Mouse (Mus musculus): Measurements from ENCODE around the gene Secisbp2. TPM values are rescaled to one million over a fixed set of nuclear protein-coding genes. Genes with fewer than 3 reads are reported as not detected.
"Not testable (repeated sequence)": the region's sequence is repeated elsewhere in the genome, so short reads cannot be mapped to it uniquely, and the experiment has no call there.

Gene Secisbp2
- total RNA-seq (2021), result 10 to 100 TPM; 16.8 to 18.0 TPM
- long read RNA-seq, transcript Secisbp2-201 (17 exons, 3,328 nt), result major isoform, 10 of 16 reads
- long read RNA-seq, partial matches to known transcripts, result 1 of 16 reads
- long read RNA-seq, other reads (novel, unspliced or antisense), result 5 of 16 reads

DNA sequence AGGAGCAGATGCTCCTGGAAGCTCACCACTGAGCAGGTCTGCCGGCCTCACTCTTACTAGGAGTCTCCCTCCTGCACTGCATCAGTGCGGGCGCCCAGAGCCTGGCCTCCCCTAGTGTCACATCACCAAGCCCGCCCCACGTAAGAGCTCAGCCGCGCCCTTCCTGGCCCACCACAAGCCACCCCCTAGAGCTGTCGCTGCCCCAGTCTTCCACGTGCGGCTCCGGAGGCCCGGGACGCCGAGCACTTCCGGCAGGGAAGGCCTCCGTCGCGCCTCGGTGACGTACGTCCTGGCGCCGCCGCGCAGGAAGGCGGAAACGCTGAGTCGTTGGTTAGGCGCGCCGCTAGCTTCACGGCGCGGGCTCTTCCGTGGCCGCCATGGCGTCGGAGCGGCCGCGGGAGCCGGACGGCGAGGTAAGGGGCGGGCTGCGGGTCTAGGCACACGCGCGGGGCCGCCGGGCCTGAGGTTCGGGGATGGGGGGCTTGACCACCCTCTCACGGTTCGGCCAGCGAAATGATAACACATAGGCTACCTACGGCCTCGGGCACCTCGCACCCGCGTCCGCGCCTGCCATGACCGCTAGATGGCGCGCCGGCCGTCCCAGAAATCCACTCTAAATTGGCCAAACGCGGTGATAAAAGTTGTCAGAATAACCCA is at the start of gene Secisbp2:
Gene Secisbp2, plus strand, starts transcription at position 290 of the 657 bp plus-strand sequence.
- peak; percentile 95 for DNase-seq (ENCODE audit: low spot score in 2 of 2)

DNA sequence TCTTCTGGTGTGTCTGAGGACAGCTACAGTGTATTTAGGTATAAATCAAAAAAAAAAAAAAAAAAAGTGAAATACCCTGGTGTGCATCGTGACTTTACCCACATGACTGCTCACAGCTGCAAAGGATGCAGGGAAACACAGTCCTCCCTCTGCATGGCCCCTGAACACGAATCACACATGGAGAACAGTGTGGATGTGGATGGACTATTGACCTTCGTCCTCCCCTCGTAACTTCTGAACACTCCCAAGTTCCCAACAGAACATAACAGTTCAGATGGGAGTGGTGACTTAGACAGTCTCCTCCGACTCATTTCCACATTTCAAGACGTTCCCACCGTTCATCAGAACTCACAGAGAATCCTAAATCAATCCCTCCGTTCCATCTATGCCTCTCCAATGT is 48.7 kb upstream of the Secisbp2 start:
- DNase-seq (ENCODE audit: low spot score in 2 of 2), result no peak

DNA sequence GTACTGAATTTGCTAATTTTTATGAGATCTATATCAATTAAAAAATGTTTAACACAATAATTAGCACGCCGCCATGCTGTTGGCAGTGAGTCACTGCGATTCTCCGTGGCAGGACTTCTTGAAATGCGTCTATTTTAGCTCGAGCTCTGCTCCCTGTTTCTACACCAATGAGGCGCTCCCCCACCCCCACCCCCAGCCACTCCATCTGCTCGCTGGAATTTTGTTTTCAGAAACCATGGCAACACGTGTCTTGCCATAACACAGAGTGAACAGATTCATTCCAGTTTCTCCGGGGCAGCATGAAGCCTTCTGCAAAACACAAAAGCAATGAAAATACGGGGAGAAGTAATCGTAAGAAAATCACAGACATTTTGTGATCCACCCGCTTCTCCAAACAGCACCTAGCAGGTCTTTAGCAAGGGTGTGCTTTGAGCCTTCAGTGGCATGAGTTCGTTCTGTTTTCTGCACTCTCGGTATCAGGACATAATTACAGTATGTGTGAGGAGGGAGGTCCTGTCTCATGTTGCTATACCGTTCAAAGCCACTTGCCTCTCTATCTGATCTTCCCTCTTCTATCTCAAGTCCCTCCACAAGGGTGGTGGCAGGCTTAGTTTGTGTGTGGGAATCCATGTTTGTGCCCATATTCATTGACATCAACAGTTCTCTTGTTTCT is 48.1 kb upstream of the Secisbp2 start:
- DNase-seq (ENCODE audit: low spot score in 2 of 2), result peak; percentile 34 to 49

DNA sequence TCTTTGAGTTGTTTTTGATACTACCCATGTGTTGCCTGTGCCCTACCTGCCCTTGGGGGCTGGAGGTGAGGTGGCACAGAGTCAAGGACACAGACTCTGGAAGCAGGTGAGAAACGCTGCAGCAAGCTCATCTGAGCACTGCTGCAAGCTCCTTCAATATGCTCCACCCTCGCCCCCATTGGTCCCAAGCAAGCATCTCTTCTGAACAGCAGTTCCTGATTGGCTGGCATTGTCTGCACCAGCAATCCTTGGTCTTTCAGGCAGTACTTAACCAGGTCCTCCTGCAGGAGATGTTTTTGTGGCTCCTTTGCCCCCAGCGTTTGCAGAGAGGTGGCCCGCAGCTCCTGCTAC is 47.6 kb upstream of the Secisbp2 start:
- peak; percentile 22 to 51 for DNase-seq (ENCODE audit: low spot score in 2 of 2)

DNA sequence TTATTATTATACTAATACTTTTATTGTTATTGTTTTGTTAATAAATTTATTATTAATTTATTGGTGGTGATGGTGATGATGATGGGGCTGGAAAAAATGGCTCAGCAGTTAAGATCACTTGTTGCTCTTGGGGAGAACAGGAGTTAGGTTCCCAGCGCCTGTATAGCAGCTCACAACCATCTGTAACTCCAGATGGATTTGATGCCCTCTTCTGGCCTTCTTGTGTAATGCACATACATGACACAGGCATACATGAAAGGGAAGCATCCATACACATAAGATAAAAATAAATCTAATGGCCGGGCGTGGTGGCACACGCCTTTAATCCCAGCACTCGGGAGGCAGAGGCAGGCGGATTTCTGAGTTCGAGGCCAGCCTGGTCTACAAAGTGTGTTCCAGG is 42.3 kb upstream of the Secisbp2 start:
- DNase-seq (ENCODE audit: low spot score in 2 of 2), result no peak

DNA sequence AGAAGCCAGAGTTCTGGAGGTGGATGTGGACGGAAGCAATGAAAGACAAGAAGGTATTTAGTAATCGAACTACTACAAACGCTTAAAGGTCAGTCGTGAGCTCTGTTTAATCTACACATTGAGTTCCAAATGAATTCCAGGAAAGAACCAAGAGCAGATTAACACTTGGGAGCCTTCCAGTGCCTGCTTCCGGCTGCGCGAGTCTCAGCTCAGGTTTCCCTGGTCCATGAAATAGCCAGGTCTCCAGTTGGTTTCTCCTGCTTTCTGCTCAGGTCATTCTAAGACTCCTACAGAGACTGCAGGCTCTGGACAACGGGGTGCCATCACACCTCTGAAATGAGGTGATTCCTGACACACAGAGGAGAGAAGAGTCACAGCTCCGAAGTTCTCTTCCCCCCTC is 40.4 kb upstream of the Secisbp2 start:
- no peak for DNase-seq (ENCODE audit: low spot score in 2 of 2)

DNA sequence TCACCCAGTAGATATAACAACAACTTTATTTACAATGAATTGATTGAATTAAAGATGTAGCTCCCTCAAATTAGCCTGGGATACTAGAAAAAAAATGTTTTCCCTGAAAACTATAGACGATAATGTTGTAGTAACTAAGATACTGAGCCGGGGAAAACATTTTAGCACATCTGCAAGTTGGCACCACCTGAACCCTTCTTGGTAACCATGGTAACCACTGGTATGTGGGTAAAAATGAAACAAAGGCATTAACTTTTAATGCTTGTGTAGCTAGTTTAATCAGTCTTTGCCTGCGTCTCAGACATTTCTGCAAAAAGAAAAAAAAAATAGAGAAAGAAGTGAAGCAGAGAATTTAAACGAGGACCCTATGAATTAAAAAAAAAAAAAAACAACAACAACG is 40.0 kb upstream of the Secisbp2 start:
- no peak for DNase-seq (ENCODE audit: low spot score in 2 of 2)

DNA sequence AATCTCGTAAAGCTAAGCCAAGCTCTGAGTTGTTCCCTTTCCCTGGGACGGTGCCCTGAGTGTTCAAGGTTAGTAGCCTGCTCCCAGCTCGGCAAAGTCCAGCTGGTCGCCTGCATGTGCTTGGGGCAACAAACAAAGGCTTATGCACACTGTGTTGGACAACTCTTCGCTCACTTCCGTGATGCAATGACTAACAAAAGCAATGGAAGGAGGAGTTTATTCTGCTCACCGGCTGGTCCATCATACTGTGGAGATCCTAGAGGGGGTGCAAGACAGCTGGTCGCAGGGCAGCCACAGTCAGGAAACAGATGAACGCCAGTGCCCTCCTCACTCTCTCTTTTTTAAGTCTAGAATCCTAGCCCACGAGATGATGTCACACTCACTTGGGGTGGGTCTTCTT is 35.7 kb upstream of the Secisbp2 start:
- no peak for DNase-seq (ENCODE audit: low spot score in 2 of 2)

DNA sequence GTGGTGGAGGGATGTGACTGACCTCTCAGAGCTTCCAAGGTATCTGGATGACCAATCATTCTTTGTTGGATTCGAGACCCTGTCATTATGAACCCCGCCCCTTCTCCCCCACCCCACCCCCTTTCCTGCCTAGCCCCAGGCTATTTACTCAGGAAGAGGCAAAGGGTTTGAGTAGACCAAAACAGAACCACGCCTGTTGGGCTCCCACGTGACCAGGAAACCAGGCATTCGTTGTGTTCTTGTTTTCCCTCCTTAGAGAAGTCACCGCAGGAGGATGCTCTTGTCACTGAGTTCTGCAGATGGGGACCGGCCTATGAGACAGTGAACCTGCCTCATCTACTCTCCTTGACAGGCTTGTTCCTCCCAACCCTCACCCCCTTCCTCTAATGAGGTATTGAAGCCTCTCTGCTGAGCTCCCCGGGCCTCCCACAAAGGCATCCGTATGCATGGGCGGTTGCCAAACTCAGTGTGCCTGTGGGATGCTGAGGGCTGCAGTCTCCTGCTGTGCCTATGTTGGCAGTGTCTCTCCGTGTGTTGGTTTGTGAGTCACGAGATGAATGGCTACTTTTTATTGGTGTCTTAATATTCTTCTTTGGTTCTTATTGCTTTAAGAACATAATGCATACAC is 35.0 kb upstream of the Secisbp2 start:
- DNase-seq (ENCODE audit: low spot score in 2 of 2), result peak; percentile 71 to 74

DNA sequence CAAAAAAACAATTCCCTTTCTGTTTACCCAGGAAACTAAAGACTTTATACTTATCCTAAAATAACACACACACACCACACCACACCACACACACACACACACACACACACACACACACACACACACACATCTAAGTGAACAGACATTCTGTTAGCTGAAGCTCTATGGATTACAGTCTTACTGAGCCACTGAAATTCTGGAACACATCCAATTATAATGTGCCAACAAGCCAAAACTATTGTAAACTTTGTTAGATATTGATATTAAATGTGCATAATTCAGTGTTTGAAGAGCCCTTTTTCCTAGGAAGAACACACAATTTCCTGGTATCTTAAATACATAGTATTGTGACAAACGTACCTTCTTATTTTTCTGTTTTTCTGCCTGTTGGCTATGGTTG is 34.2 kb upstream of the Secisbp2 start:
- no peak for DNase-seq (ENCODE audit: low spot score in 2 of 2)

DNA sequence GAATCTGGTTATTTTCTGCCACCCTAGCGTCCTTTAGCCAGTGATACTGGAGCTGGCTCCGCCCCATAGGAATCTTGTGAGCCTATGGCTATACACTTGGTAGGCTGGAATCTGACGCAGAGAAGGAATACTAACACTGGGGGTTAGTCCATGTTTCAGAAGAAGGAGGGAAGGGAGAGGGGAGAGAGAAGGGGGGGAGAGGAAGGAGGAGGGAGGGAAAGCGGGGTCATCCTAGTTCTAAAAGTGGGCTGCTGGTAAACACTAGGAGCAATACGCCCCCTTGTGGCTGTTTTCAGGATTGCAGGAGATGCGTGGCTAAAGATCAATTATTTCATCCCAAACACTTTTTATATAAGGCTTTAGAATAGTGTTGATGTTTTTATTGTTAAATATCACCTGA is 33.6 kb upstream of the Secisbp2 start:
- DNase-seq (ENCODE audit: low spot score in 2 of 2), result peak; percentile 81 to 86

DNA sequence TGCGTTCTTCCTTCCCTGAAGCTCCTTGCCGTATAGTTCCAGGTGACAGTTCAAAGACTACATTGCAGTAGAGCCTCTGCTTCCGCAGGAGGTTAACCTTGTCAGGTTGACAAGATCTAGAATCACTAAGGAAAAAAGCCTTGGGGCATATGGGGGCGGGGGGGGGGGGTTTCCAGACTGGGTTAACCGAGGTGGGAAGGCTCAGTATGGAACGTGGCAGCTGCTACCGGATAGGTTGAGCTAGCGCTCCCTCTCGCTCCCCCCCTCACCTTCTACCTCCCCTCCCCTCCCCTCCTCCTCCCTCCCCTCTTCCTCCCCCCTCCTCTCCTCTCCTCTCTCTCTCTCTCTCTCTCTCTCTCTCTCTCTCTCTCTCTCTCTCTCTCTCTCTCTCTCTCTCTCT is 32.9 kb upstream of the Secisbp2 start:
- no peak for DNase-seq (ENCODE audit: low spot score in 2 of 2)

DNA sequence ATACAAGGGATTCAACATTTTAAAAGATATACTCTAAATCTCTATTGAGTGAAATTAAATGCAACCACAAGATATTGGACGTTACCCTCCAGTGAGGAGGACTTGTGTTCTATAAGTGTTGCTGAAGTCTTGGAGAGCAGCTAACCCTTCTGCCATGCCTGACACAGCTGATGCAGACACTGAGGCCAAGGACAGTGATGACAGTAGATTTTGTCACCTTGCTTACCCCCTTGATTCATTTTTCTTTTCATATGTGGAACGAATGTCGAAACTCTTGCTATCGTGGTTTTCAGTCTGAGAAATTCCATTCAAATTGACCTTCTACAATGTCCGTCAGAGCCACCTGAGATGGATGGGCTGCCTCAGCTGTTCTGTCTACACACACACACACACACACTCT is 28.9 kb upstream of the Secisbp2 start:
- DNase-seq (ENCODE audit: low spot score in 2 of 2), result no peak

DNA sequence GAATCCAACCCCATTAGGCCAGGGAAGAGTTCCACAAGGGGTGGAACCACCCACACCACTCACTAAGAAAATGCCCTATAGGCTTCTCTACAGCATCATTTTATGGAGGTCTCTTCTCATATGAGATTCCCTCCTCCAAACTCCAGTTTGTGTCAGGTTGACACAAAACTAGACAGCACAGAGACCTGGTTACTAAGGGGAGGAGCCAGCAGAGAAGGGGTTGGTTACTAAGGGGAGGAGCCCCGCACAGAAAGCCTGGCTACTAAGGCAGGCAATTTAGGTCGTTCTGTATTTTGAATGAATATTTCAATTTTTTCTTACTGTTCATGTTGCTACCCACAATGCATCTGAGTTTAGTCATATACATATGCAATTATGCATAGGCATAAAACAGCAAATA is 27.8 kb upstream of the Secisbp2 start:
- DNase-seq (ENCODE audit: low spot score in 2 of 2), result no peak

DNA sequence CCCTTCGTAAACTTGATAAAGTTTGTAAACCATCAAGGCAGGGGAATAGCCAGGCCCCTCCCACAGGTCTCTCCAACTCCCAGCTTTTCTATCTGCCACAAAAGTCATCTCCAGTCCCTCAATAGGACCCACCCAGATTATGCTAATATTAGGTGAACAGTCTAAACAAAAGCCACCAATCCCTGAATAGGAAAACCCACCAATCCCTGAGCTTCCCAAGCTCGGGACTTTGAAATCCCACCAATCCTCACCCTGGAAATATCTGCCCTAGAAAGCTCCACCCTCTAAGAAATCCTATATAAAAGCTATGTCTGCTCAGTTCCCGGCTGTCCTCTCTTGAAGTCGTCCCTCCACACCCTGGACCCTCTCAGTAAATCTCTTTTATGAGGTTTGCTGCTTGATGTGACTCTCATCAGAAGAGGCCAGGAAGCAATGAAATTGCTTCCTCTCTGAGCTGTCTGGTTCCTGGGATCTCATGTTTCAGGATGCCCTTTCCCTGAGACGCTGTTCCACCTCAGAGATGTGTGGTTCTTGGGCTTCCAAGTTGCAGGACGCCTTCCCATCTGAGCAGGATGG is 23.1 kb upstream of the Secisbp2 start:
- DNase-seq (ENCODE audit: low spot score in 2 of 2), result no peak

DNA sequence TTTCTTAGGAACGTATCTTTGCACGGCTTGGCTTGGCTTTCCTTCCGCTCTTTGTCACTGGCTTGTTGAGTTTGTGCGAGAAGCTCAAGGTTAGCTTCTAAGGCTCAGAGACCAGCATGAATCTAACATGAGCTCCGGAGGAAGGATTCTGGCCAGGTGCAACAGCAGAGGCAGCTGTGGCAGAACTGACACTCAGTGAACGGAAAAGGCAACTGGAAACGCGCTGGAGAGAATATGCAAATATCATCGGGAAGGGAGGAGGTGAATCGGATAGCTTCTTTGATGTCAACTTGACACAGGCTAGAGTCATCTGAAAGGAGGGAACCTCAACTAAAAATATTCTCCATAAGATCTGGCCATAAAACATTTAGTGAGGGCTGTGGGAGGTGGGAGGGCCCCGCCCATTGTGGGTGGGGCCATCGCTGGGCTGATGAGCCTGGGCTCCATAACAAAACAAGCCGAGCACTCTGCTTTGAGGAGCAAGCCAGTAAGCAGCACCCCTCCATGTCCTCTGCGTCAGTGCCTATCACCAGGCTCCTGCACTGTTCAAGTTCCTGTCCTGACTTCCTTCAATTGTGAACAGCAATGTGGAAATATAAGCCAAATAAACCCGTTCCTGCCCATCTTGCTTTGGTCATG is 20.0 kb upstream of the Secisbp2 start:
- DNase-seq (ENCODE audit: low spot score in 2 of 2), result no peak

DNA sequence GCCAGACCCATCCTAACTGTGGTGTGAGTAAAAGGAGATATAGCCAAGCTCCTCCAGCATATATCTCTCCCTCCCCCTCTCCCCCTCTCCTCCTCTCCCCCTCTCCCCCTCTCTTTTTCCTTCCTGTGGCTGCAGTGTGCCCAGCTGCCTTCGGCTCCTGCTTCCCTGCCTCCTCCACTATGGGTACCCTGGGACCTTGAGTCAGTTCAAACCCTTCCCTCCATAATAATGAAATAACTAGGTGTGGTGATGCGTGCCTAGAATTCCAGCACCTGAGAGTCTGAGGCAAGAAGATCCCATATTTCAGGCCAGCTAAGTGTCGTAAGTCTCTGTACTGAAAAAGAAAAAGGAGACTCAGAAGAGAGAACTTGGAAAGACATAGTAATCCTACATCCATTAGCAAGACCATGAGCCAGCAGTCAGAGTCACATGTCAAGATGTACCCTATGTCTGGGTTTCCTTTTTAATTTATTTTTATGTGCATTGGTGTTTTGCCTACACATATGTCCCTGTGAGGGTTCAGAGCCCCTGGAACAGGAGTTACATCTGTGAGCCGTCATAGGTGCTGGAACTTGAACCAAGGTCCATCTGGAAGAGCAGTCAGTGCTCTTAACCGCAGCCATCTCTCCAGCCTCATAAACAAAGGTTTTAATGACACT is 18.8 kb upstream of the Secisbp2 start:
- DNase-seq (ENCODE audit: low spot score in 2 of 2), result no peak

DNA sequence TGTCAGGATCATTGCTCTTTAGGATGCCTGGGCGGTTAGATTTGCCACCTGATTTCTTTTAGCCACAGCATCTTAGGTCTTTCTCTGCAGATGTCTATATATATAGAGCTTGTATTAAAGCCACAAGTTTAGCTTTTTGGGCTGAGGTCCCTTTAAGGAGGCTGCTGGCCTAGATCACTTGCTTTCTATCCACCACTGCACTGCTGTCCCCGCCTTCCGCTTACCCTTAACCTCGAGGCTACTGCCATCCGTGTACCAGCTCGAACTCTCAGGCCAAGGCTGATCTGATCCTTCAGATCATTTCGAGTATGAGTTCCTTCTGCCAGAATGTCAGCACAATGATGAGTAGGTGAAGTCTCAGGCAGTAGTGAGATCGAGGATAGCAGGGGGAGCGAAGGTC is 16.1 kb upstream of the Secisbp2 start:
- not testable (repeated sequence) for DNase-seq (ENCODE audit: low spot score in 2 of 2)

DNA sequence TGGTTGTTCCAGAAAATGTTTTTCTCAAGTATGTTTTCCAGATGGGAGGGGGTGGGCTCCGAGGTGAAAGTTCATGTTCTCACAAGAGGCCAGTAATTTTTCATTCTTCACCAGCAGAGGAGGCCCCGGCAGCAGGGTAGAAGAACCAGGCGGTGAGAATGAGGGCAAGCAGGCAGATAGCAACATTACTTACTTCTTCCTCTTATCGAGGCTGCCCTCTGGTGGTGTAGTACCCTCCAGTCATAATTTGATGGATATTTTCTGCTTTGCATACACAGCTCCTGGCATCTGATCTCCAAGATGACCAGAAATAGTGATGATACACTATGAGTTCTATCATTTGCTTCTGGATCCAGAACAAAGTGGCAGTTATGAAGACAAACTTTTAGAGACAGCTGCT is 12.5 kb upstream of the Secisbp2 start:
- no peak for DNase-seq (ENCODE audit: low spot score in 2 of 2)

DNA sequence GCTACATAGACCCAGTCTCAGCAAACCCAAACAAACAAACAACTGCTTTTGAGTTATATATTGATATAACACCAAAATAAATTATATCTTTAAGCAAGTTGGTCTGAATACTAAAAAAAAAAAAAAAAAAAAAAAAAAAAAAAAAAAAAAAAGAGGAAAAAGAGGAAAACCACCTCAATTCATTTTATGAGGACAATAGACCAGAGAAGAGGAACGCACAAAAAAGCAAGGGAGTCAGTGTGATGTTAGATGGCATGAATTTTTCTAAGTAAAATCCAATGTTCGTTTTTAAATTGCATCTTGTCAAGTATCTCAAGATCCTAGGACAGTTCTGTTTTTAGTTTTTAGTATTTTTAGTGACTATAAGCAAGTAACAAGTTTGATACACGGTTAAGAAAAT is 10.1 kb upstream of the Secisbp2 start:
- DNase-seq (ENCODE audit: low spot score in 2 of 2), result no peak

DNA sequence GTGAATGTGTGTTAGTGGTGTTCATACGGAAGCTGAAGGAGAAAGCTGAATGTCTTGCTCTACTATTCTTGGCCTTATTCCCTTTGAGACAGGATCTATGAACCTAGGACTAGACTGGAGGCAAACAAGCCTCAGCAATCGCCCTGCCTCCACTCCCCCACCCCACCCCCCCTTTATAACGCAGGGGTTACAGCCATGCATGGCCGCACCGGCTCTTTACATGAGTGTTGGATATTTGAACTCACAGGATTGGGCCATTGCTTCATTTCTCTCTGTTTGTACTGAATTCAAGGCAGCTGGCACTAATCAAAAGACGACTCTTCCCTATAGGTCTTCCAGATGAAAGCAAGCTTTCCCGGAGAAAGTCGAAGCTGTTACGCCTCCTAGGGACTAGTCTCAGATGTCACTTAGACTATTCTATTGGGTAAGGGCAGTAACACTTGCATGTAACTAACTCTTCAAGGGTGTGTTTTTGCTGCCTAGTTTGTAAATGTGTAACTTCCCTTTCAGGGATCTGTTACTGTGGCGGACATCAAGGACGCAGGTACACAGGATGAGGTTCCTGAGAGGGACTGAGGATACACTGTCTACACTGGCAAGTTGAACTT is 9.2 kb upstream of the Secisbp2 start:
- DNase-seq (ENCODE audit: low spot score in 2 of 2), result no peak
